Mouse (Mus musculus) frontal cortex, adult 2 months (tissue): Measurements from ENCODE around the gene Spz1. TPM values are rescaled to one million over a fixed set of nuclear protein-coding genes. Genes with fewer than 3 reads are reported as not detected.

Experiments used
- DNase-seq, 2 experiments: peaks; one replicate each; pipeline ENCODE4 v3.0.0; 2022; ENCODE audit warnings: low spot score in 1 of 2; ENCODE audit errors: extremely low spot score in 1 of 2
- polyA plus RNA-seq: library from polyadenylated mRNA; depleted of rRNA; stranded (reverse); fragments of >200 nt; gene quantifications from 2 replicates; pipeline ENCODE4 v1.2.3, GENCODE M21; 2012; rRNA removed

The Spz1 gene
- polyA plus RNA-seq, 1 experiment, result not detected

GRCm38 (mm10) chr13:92580220-92581043 lies 4.5 kb upstream of the Spz1 start:
- peak in 1 of 2 experiments; percentile 85 for DNase-seq

- DNase-seq, result no peak
These were observed 2.2 kb upstream of the Spz1 start for GRCm38 (mm10) chr13:92578210-92578609.

DNA sequence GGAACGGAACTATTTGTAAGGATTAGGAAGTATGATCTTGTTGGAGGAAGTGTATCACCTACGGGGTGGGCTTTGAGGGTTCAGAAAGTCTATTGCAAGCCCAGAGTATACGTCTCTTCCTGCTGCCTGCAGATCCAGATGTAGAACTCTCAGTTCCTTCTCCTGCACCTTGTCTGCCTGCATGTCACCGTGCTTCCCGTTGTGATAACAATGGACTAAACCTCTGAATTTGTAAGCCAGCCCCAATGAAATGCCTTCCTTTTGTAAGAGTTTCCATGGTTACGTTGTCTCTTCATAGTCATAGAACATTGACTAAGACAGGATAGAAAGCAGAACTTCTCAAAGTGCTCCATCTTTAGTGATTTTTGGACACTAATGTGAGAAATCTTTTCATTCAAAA lies 716 bp upstream of the Spz1 start:
- no peak for DNase-seq

DNA sequence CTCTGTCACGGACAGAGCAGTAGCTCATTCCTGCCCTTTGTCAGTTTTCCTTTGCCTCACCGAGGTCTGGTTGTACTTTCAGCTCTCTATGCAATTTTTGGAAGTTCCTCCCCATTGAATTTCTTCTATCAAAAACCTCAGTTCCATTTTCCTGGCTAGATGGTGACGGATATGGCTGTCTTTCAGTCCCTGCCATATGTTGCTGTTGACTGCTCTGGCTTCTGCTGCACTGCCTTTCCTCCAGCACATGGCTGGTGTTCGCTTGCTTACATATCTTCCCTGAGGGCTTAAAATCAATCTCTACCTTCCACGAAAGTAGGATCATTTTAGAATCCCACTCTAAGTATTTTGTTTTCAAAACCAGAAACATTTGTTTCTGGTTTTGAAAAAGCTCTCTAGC lies 16.5 kb downstream of the Spz1 start:
- peak in 1 of 2 experiments; percentile 24 for DNase-seq

DNA sequence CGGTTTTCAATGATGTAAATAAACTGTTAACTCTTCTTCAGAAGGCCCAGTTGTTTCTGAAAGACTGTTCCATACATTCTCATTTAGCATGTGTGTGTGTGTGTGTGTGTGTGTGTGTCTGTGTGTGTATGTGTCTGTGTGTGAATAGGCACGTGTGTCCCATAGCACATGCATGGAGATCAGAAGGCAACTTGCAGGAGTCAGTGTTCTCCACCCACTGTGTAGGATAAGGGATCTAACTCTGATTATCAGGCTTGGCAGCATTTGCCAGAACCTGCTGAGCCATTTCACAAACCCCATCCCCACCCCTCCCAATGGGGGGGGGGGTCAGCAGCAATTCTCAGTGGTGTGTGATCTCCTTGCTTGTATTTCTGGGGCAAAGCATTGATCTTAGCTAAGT lies 18.7 kb downstream of the Spz1 start:
- no peak for DNase-seq

DNA sequence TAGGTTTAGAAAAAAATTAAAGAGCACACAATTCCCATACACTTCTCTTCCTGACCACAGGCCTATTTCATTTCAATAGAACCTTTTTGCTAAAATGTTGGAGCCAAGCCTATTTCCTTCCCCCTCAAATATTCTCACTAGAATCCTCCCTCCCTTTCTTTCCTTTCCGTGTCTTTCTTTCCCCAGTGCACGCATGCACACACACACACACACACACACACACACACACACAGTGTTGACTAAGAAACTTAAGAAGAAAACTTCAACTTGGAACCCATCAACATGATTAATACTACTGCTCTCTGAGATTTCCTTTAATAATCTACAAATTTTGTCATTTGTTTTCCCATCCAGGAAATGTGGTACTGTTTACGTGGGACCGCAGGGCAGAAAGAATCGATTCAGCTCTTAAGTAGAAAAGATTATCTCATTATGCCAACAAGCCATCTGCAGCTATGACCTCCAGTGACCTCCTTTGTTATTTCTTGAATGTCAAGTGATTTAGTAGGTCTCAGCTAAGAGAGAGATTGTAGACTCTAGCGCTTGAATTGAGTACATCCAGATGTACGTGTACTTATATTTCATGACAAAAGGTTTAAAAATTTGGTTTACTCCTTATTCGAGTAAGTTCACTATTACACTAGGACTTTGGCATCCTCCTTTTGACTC lies 19.4 kb downstream of the Spz1 start:
- no peak for DNase-seq

- no peak for DNase-seq
These were observed 28.9 kb downstream of the Spz1 start for GRCm38 (mm10) chr13:92547093-92547492.

DNA sequence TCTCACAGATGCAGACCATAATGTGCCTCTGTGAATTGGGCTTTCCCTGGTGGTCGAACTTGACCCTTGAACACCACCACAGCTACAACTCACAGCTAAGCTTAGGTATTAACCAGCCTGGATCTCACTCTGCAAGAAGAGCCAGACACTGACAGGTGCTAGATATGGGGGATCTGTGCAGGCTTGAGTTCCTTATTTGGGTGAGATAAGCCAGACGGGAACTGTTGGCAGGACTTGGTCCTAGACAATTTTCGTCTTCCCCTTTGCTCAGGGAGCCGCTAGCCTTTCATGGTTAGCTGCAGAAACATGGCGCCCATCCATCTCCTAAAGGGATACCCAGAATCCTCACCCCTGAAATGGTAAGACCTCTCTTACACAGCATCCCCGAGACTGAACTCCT lies 35.0 kb downstream of the Spz1 start:
- no peak for DNase-seq

DNA sequence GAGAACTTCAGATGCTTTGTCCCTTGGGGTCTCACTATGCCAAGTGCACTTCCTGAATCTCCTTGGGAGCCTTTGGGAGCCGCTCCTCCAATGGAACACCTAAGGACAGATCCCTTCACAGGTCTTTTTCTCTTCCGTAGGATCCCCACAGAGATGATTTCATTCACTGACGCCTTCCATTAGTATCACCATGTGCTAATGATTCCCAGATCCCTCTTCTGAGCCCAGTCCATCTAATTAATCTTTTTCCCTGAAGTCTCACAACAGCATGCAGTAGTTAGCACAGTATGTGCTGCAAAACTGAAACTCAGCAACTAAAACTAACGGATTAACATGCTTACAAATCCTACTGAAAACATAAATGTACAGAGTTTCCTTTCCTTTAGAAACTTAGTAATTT lies 36.8 kb downstream of the Spz1 start:
- no peak for DNase-seq

GRCm38 (mm10) chr13:92533801-92534200 lies 42.2 kb downstream of the Spz1 start:
- DNase-seq, result no peak

DNA sequence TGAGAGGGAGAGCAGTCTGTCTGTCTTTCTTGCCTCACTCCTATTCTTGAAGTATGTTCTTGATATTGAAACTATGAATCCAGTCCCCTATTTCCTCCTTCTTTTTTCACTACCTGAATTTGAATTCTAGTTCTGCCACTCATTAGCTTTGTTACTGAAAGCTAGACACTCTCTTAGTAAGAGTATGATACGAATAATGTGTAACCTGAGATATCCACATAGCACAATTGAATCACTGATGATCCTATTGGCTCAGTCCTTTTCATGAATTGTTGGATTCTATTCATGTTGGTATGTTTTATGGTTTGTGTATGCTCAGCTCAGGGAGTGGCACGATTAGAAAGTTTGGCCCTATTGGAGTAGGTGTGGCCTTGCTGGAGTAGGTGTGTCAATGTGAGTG lies 43.8 kb downstream of the Spz1 start:
- DNase-seq, result no peak

GRCm38 (mm10) chr13:92531237-92531636 lies 44.7 kb downstream of the Spz1 start:
- no peak for DNase-seq

GRCm38 (mm10) chr13:92530721-92531211 lies 45.2 kb downstream of the Spz1 start, which contains the start of gene Zfyve16:
TSS of gene Zfyve16 (minus strand) at chr13:92530868.
- peak; percentile 88 to 98 for DNase-seq

- peak; percentile 3 to 26 for DNase-seq
These were observed 45.9 kb downstream of the Spz1 start for GRCm38 (mm10) chr13:92529828-92530720.

Other genes with a start within 250 kb of the Spz1 start
- 1.8 and 2.3 TPM in 2 replicates for gene Dhfr, start 221.4 kb downstream of the Spz1 start, polyA plus RNA-seq
- gene Msh3, start 221.2 kb downstream of the Spz1 start, polyA plus RNA-seq, result 21.2 and 25.4 TPM in 2 replicates
- 7.9 and 8.6 TPM in 2 replicates for gene Ankrd34b, start 150.3 kb downstream of the Spz1 start, polyA plus RNA-seq
- gene Fam151b, start 92.2 kb downstream of the Spz1 start, polyA plus RNA-seq, result 9.7 and 12.1 TPM in 2 replicates
- gene Zfyve16, start 45.3 kb downstream of the Spz1 start, polyA plus RNA-seq, result 13.0 and 14.4 TPM in 2 replicates
- gene Serinc5, start 34.9 kb upstream of the Spz1 start, polyA plus RNA-seq, result 65.6 and 75.2 TPM in 2 replicates
- 2.5 and 3.7 TPM in 2 replicates for gene Thbs4, start 218.6 kb upstream of the Spz1 start, polyA plus RNA-seq